Mouse (Mus musculus) brain, embryonic 14.5 days (tissue): ENCODE data around the gene Tbxas1.

Experiments used
- CTCF ChIP-seq: fragments of 200-500 bp; IDR thresholded peaks from 2 replicates; pipeline ENCODE4 v1.5.1; 2012; ENCODE audit warnings: inconsistent platforms, mild to moderate bottlenecking, moderate library complexity, borderline replicate concordance; ENCODE audit not compliant: insufficient read depth, insufficient read length; ENCODE audit errors: extremely low read depth
- POLR2A ChIP-seq: fragments of 200-500 bp; IDR thresholded peaks from 2 replicates; pipeline ENCODE4 v1.6.1; 2012; ENCODE audit warnings: mild to moderate bottlenecking, inconsistent platforms, borderline replicate concordance; ENCODE audit not compliant: poor library complexity, insufficient read depth, insufficient read length, severe bottlenecking; ENCODE audit errors: extremely low read depth

- TF ChIP-seq CTCF (no peak), POLR2A (no peak)
Measured at GRCm38 (mm10) chr6:38974162-38974525, 98.9 kb downstream of the Tbxas1 start.
